Comparison of ENCODE assay signal across 19 mouse cellular contexts in the genomic region with DNA sequence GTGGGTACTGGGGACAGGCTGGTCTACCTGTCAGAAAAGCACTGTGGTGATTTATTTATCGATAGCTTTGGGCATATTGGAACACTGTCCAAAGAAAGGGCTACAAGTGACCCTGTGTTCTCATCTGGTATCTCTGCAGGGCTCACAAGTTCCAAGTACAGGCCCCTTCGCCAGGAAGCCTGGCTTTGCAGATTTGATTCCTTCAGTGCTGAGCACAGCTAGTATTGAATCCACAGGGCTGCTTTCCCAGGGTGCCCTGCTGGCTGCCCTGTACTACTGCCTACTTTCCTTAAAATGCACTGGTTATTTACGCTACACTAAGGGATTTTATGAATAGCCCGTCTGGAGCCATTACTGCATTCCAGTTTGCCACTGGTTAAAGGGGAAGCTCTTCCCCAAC. TPM values are rescaled to one million over a fixed set of nuclear protein-coding genes. Genes with fewer than 3 reads are reported as not detected.
DNase-seq lines count a peak whose midpoint lies in the region; ATAC-seq and TF ChIP-seq lines count a peak whose summit lies in the region.
"Had no signal": no experiment of that assay in that cellular context is flagged by ENCODE, and none has a peak within 500 bp of the region (broad histone marks: within the 10 kb centered on the region; RNA-seq: fewer than 3 reads in every experiment).

No protein-coding gene starts in this region.

- H3K9me3 ChIP-seq in heart, embryonic 10.5 days: no peaks in the 10 kb centered on the region
- H3K9me3 ChIP-seq in liver, embryonic 15.5 days (replicated peaks): no peaks in the 10 kb centered on the region
- H3K9me3 ChIP-seq: forebrain, embryonic 10.5 days; limb, embryonic 12.5 days had no signal

- no peak for ATAC-seq in liver, embryonic 15.5 days (ENCODE audit: insufficient read depth)
- ATAC-seq: forebrain, embryonic 16.5 days; hindbrain, postnatal 0 days had no signal

- 0 out of 2 replicates have a peak overlapping the region, but pooled peaks have one; percentile 16 for H3K4me2 ChIP-seq in liver, embryonic 15.5 days
- H3K4me2 ChIP-seq: limb, embryonic 12.5 days; lung, embryonic 14.5 days; midbrain, embryonic 11.5 days had no signal

- H3K36me3 ChIP-seq in heart, embryonic 10.5 days: peaks cover 98% of the 10 kb centered on the region
- H3K36me3 ChIP-seq in liver, embryonic 15.5 days (replicated peaks): peaks cover 92% of the 10 kb centered on the region

- 80% methylated on average over 4 of the region's 4 CpGs for WGBS in heart, embryonic 10.5 days
- 73% methylated on average over 4 of the region's 4 CpGs for WGBS in liver, embryonic 15.5 days (ENCODE audit: insufficient replicate concordance)

- H3K4me3 ChIP-seq in heart, embryonic 10.5 days: no peak overlapping the region
- H3K4me3 ChIP-seq in bone marrow macrophage, adult 2 months (ENCODE audit: insufficient read depth, low read length): no peak overlapping the region
- no peak overlapping the region for H3K4me3 ChIP-seq in liver, embryonic 15.5 days (replicated peaks)
- H3K4me3 ChIP-seq: forebrain, embryonic 10.5 days; limb, embryonic 12.5 days had no signal

- no peak for TF ChIP-seq CTCF in bone marrow macrophage, adult 2 months (IDR thresholded peaks at IDR 0.05; ENCODE audit: low read depth, low read length)

- DNase-seq in heart, embryonic 10.5 days (ENCODE audit: low spot score): no peak
- no peak for DNase-seq in heart, adult 9 months (ENCODE audit: low spot score in 2 of 2)
- peak; percentile 29 to 32 for DNase-seq in kidney, postnatal 36 days
- DNase-seq in kidney, adult 18-20 months: no peak
- no peak for DNase-seq in thymus, postnatal 25 days
- DNase-seq: adrenal gland, postnatal 36 days; cerebellum, adult 11-12 months; cerebellum, postnatal 10 days; gastrocnemius, postnatal 14 days; kidney, adult 11 months; layer of hippocampus, postnatal 36 days; lung, embryonic 14.5 days had no signal

- no peak for TF ChIP-seq POLR2A in bone marrow macrophage, adult 2 months (IDR thresholded peaks at IDR 0.05; ENCODE audit: borderline replicate concordance, low read depth, low read length)

- H3K27ac ChIP-seq in heart, embryonic 10.5 days: peak overlapping the region; percentile 39; the same call in 1 of the 2 replicates
- H3K27ac ChIP-seq in bone marrow macrophage, adult 2 months (ENCODE audit: insufficient read depth, low read depth, low read length): peak overlapping the region; percentile 93
- H3K27ac ChIP-seq in liver, embryonic 15.5 days (replicated peaks): no peak overlapping the region
- H3K27ac ChIP-seq: forebrain, embryonic 10.5 days; hindbrain, postnatal 0 days; limb, embryonic 12.5 days had no signal

- H3K4me1 ChIP-seq in heart, embryonic 10.5 days: peaks cover 27% of the 10 kb centered on the region
- peaks cover 50% of the 10 kb centered on the region for H3K4me1 ChIP-seq in bone marrow macrophage, adult 2 months (ENCODE audit: control insufficient read depth, insufficient read depth, low read length)
- peaks cover 38% of the 10 kb centered on the region for H3K4me1 ChIP-seq in liver, embryonic 15.5 days (replicated peaks)
- H3K4me1 ChIP-seq: forebrain, embryonic 10.5 days; limb, embryonic 12.5 days had no signal

- no peak overlapping the region for H3K9ac ChIP-seq in liver, embryonic 15.5 days
- H3K9ac ChIP-seq: limb, embryonic 12.5 days; lung, embryonic 14.5 days had no signal

- no peaks in the 10 kb centered on the region for H3K27me3 ChIP-seq in heart, embryonic 10.5 days (ENCODE audit: insufficient read depth, poor library complexity, severe bottlenecking)
- no peaks in the 10 kb centered on the region for H3K27me3 ChIP-seq in liver, embryonic 15.5 days
- H3K27me3 ChIP-seq: limb, embryonic 12.5 days had no signal

RNA-seq across cellular contexts. Expression of a gene that starts 13.1 kb away (rescaled TPM):
- polyA plus RNA-seq in heart, embryonic 10.5 days (2016; fragmentation: Nextera tagmentation; extraction: Ambion mirVana): 28.9 and 30.2 TPM in 2 replicates
- polyA plus RNA-seq in bone marrow macrophage, adult 2 months (2012; ENCODE audit: insufficient read depth, insufficient read length, missing spikeins): 1,445 and 1,606 TPM in 2 replicates
- 22.0 and 27.4 TPM in 2 replicates for polyA plus RNA-seq in liver, embryonic 15.5 days (2015; fragmentation: Nextera tagmentation; extraction: Ambion mirVana)

RNA-seq across cellular contexts. Expression of a gene that starts 26.6 kb away (rescaled TPM):
- polyA plus RNA-seq in heart, embryonic 10.5 days (2016; fragmentation: Nextera tagmentation; extraction: Ambion mirVana): 1,899 and 2,942 TPM in 2 replicates
- polyA plus RNA-seq in bone marrow macrophage, adult 2 months (2012; ENCODE audit: insufficient read depth, insufficient read length, missing spikeins): 4.0 and 4.1 TPM in 2 replicates
- 66.4 and 66.7 TPM in 2 replicates for polyA plus RNA-seq in liver, embryonic 15.5 days (2015; fragmentation: Nextera tagmentation; extraction: Ambion mirVana)

RNA-seq across cellular contexts. Expression of a gene that starts 35.2 kb away (rescaled TPM):
- polyA plus RNA-seq in heart, embryonic 10.5 days (2016; fragmentation: Nextera tagmentation; extraction: Ambion mirVana): 457 and 500 TPM in 2 replicates
- 366 and 398 TPM in 2 replicates for polyA plus RNA-seq in bone marrow macrophage, adult 2 months (2012; ENCODE audit: insufficient read depth, insufficient read length, missing spikeins)
- polyA plus RNA-seq in liver, embryonic 15.5 days (2015; fragmentation: Nextera tagmentation; extraction: Ambion mirVana): 92.3 and 115 TPM in 2 replicates

RNA-seq across cellular contexts. Expression of a gene that starts 36.1 kb away (rescaled TPM):
- polyA plus RNA-seq in heart, embryonic 10.5 days (2016; fragmentation: Nextera tagmentation; extraction: Ambion mirVana): 0.47 and 0.54 TPM in 2 replicates
- not detected in 2 replicates for polyA plus RNA-seq in bone marrow macrophage, adult 2 months (2012; ENCODE audit: insufficient read depth, insufficient read length, missing spikeins)
- 0.03 and 0.08 TPM in 2 replicates for polyA plus RNA-seq in liver, embryonic 15.5 days (2015; fragmentation: Nextera tagmentation; extraction: Ambion mirVana)

RNA-seq across cellular contexts. Expression of a gene that starts 50.7 kb away (rescaled TPM):
- polyA plus RNA-seq in heart, embryonic 10.5 days (2016; fragmentation: Nextera tagmentation; extraction: Ambion mirVana): 422 and 507 TPM in 2 replicates
- polyA plus RNA-seq in bone marrow macrophage, adult 2 months (2012; ENCODE audit: insufficient read depth, insufficient read length, missing spikeins): 135 and 136 TPM in 2 replicates
- polyA plus RNA-seq in liver, embryonic 15.5 days (2015; fragmentation: Nextera tagmentation; extraction: Ambion mirVana): 167 and 213 TPM in 2 replicates

Comparison
In these comparisons a context has a peak if more than half of its experiments do, and no peak if none do; other contexts are left out.
1. DNase-seq: peak in kidney, postnatal 36 days (2 of 2); none in heart, embryonic 10.5 days (single experiment), heart, adult 9 months (0 of 2), kidney, adult 18-20 months (single experiment) and thymus, postnatal 25 days (single experiment).
2. RNA of a gene that starts 13.1 kb away (polyA plus RNA-seq): 1,445 to 1,606 TPM in bone marrow macrophage, adult 2 months; 28.9 to 30.2 TPM in heart, embryonic 10.5 days and 22.0 to 27.4 TPM in liver, embryonic 15.5 days; every median in the first group is over 10 times any median in the second.
3. RNA of a gene that starts 26.6 kb away (polyA plus RNA-seq): 1,899 to 2,942 TPM in heart, embryonic 10.5 days; 66.4 to 66.7 TPM in liver, embryonic 15.5 days and 4.0 to 4.1 TPM in bone marrow macrophage, adult 2 months; every median in the first group is over 10 times any median in the second.